Mouse (Mus musculus) E14TG2a.4 (cell line): ENCODE results near the gene 4930404N11Rik.

ENCODE experiments used
- CTCF ChIP-seq: conservative IDR thresholded peaks from 2 replicates; pipeline ENCODE4 v1.5.1; 2014; ENCODE audit warnings: low read length
- POU5F1 ChIP-seq: IDR thresholded peaks from 2 replicates; pipeline ENCODE4 v1.6.1; 2014; ENCODE audit warnings: low read length, borderline replicate concordance

DNA sequence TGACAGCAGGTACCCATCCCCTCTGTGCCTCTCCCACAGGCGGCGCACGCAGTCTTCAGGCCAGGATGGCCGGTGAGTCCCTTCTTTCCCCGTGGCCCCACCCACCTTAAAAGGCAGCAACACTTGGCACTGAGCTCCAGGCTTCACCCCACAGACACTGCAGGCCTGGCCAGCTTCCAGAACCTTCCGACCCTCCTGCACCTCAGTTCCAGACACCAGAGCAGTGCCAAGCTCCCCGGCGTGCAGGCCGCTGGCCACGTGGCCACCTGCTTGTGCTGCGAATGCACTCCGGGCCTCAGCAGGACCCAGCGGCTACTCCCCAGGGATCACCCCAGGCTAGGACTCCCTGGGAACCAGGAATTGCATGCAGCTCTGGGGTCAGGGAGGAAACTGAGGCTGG lies 52.0 kb downstream of the 4930404N11Rik start:
- TF ChIP-seq CTCF, result no peak
- TF ChIP-seq POU5F1, result no peak
